Mouse (Mus musculus): ENCODE data around the gene Igdcc3. TPM values are rescaled to one million over a fixed set of nuclear protein-coding genes. Genes with fewer than 3 reads are reported as not detected.
A peak's percentile ranks its signal among the peaks of the same experiment; 100 is the strongest.

Gene Igdcc3
- polyA plus RNA-seq, 1 experiment from 2014 or later, result 4.4 TPM

GRCm38 (mm10) chr9:65177497-65177896, 36.5 kb downstream of the Igdcc3 start:
- H3K9ac ChIP-seq (ENCODE audit: low read depth, low read length), result no peak overlapping the region; the same call in 1 of the 2 replicates

GRCm38 (mm10) chr9:65177912-65178311, 36.9 kb downstream of the Igdcc3 start:
- H3K27ac ChIP-seq (ENCODE audit: low read depth, low read length), result peak overlapping the region; percentile 72
- H3K9ac ChIP-seq (ENCODE audit: low read depth, low read length), result peak overlapping the region; percentile 53; the same call in 1 of the 2 replicates
- no peaks in the 10 kb centered on the region for H3K27me3 ChIP-seq (replicated peaks; ENCODE audit: control insufficient read depth, insufficient read depth, low read length)
- H3K4me2 ChIP-seq (ENCODE audit: low read length), result no peak overlapping the region
- no peaks in the 10 kb centered on the region for H3K9me3 ChIP-seq (ENCODE audit: control insufficient read depth, low read length)
- WGBS, result 44% methylated on average over 10 of the region's 10 CpGs
- H3K36me3 ChIP-seq (ENCODE audit: control insufficient read depth, insufficient read depth, low read length), result peaks cover 5% of the 10 kb centered on the region; the same call in 1 of the 2 replicates
- no peak overlapping the region for H3K4me3 ChIP-seq (ENCODE audit: low read length)
- no peak for ATAC-seq
- peaks cover 50% of the 10 kb centered on the region for H3K4me1 ChIP-seq (ENCODE audit: control insufficient read depth, insufficient read depth, low read depth, low read length)

More at GRCm38 (mm10) chr9:65177497-65177896, 36.5 kb downstream of the Igdcc3 start:
- WGBS, result 43% methylated on average over 3 of the region's 3 CpGs
- no peak for ATAC-seq
- Histone ChIP-seq H3K27ac (ENCODE audit: low read depth, low read length) (peak overlapping the region; percentile 72), H3K4me2 (ENCODE audit: low read length) (no peak overlapping the region), H3K27me3 (replicated peaks; ENCODE audit: control insufficient read depth, insufficient read depth, low read length) (no peaks in the 10 kb centered on the region), H3K4me1 (ENCODE audit: control insufficient read depth, insufficient read depth, low read depth, low read length) (peaks cover 50% of the 10 kb centered on the region), H3K4me3 (ENCODE audit: low read length) (no peak overlapping the region), H3K9me3 (ENCODE audit: control insufficient read depth, low read length) (no peaks in the 10 kb centered on the region), H3K36me3 (ENCODE audit: control insufficient read depth, insufficient read depth, low read length) (peaks cover 5% of the 10 kb centered on the region; the same call in 1 of the 2 replicates)

- peaks cover 6% of the 10 kb centered on the region for H3K36me3 ChIP-seq (ENCODE audit: control insufficient read depth, insufficient read depth, low read length)
- peaks cover 50% of the 10 kb centered on the region for H3K4me1 ChIP-seq (ENCODE audit: control insufficient read depth, insufficient read depth, low read depth, low read length)
- 8% methylated on average over 13 of the region's 22 CpGs for WGBS
- H3K9me3 ChIP-seq (ENCODE audit: control insufficient read depth, low read length), result no peaks in the 10 kb centered on the region
- H3K4me2 ChIP-seq (ENCODE audit: low read length), result peak overlapping the region; percentile 35
- peak overlapping the region; percentile 72 for H3K27ac ChIP-seq (ENCODE audit: low read depth, low read length)
- H3K9ac ChIP-seq (ENCODE audit: low read depth, low read length), result peak overlapping the region; percentile 53
- H3K4me3 ChIP-seq (ENCODE audit: low read length), result no peak overlapping the region; the same call in 1 of the 2 replicates
- peak; percentile 55 for ATAC-seq
- no peaks in the 10 kb centered on the region for H3K27me3 ChIP-seq (replicated peaks; ENCODE audit: control insufficient read depth, insufficient read depth, low read length)
Measured at GRCm38 (mm10) chr9:65178336-65179213, 37.6 kb downstream of the Igdcc3 start.

- ATAC-seq, result no peak
- Histone ChIP-seq H3K9me3 (ENCODE audit: control insufficient read depth, low read length) (no peaks in the 10 kb centered on the region), H3K36me3 (ENCODE audit: control insufficient read depth, insufficient read depth, low read length) (peaks cover 14% of the 10 kb centered on the region), H3K27ac (ENCODE audit: low read depth, low read length) (peak overlapping the region; percentile 8; the same call in 1 of the 2 replicates), H3K4me3 (ENCODE audit: low read length) (no peak overlapping the region), H3K27me3 (replicated peaks; ENCODE audit: control insufficient read depth, insufficient read depth, low read length) (no peaks in the 10 kb centered on the region), H3K4me1 (ENCODE audit: control insufficient read depth, insufficient read depth, low read depth, low read length) (peaks cover 50% of the 10 kb centered on the region), H3K4me2 (ENCODE audit: low read length) (peak overlapping the region; percentile 9), H3K9ac (ENCODE audit: low read depth, low read length) (no peak overlapping the region; the same call in 1 of the 2 replicates)
- WGBS, result 29% methylated on average over 17 of the region's 17 CpGs
Measured at GRCm38 (mm10) chr9:65179817-65180624, 39.0 kb downstream of the Igdcc3 start.

- Histone ChIP-seq H3K4me1 (ENCODE audit: control insufficient read depth, insufficient read depth, low read depth, low read length) (peaks cover 2% of the 10 kb centered on the region; the same call in 1 of the 2 replicates), H3K4me3 (ENCODE audit: low read length) (no peak overlapping the region), H3K9me3 (ENCODE audit: control insufficient read depth, low read length) (no peaks in the 10 kb centered on the region), H3K9ac (ENCODE audit: low read depth, low read length) (no peak overlapping the region), H3K27ac (ENCODE audit: low read depth, low read length) (no peak overlapping the region), H3K27me3 (replicated peaks; ENCODE audit: control insufficient read depth, insufficient read depth, low read length) (no peaks in the 10 kb centered on the region), H3K36me3 (ENCODE audit: control insufficient read depth, insufficient read depth, low read length) (peaks cover 8% of the 10 kb centered on the region), H3K4me2 (ENCODE audit: low read length) (no peak overlapping the region)
- WGBS, result 3% methylated on average over 3 of the region's 3 CpGs
- ATAC-seq, result peak; percentile 57
Measured at GRCm38 (mm10) chr9:65188599-65188998, 47.6 kb downstream of the Igdcc3 start.

GRCm38 (mm10) chr9:65190306-65190705, 49.3 kb downstream of the Igdcc3 start:
- Histone ChIP-seq H3K27ac (ENCODE audit: low read depth, low read length) (no peak overlapping the region), H3K9ac (ENCODE audit: low read depth, low read length) (no peak overlapping the region), H3K36me3 (ENCODE audit: control insufficient read depth, insufficient read depth, low read length) (no peaks in the 10 kb centered on the region), H3K9me3 (ENCODE audit: control insufficient read depth, low read length) (no peaks in the 10 kb centered on the region), H3K4me2 (ENCODE audit: low read length) (no peak overlapping the region), H3K4me1 (ENCODE audit: control insufficient read depth, insufficient read depth, low read depth, low read length) (peaks cover 4% of the 10 kb centered on the region), H3K27me3 (replicated peaks; ENCODE audit: control insufficient read depth, insufficient read depth, low read length) (no peaks in the 10 kb centered on the region), H3K4me3 (ENCODE audit: low read length) (no peak overlapping the region)
- WGBS, result 38% methylated on average over 7 of the region's 7 CpGs
- no peak for ATAC-seq

GRCm38 (mm10) chr9:65191389-65191754, 50.4 kb downstream of the Igdcc3 start:
- H3K27me3 ChIP-seq (replicated peaks; ENCODE audit: control insufficient read depth, insufficient read depth, low read length), result no peaks in the 10 kb centered on the region
- H3K4me2 ChIP-seq (ENCODE audit: low read length), result no peak overlapping the region
- H3K9me3 ChIP-seq (ENCODE audit: control insufficient read depth, low read length), result no peaks in the 10 kb centered on the region
- H3K4me1 ChIP-seq (ENCODE audit: control insufficient read depth, insufficient read depth, low read depth, low read length), result peaks cover 14% of the 10 kb centered on the region
- no peak overlapping the region for H3K9ac ChIP-seq (ENCODE audit: low read depth, low read length)
- 23% methylated on average over 2 of the region's 2 CpGs for WGBS
- no peak overlapping the region for H3K4me3 ChIP-seq (ENCODE audit: low read length)
- H3K36me3 ChIP-seq (ENCODE audit: control insufficient read depth, insufficient read depth, low read length), result no peaks in the 10 kb centered on the region
- H3K27ac ChIP-seq (ENCODE audit: low read depth, low read length), result 0 out of 2 replicates have a peak overlapping the region, but pooled peaks have one; percentile 34
- ATAC-seq, result no peak

- no peak overlapping the region for H3K9ac ChIP-seq (ENCODE audit: low read depth, low read length)
- H3K4me2 ChIP-seq (ENCODE audit: low read length), result no peak overlapping the region
- no peak overlapping the region for H3K4me3 ChIP-seq (ENCODE audit: low read length)
- 25% methylated on average over 8 of the region's 8 CpGs for WGBS
- 0 out of 2 replicates have a peak overlapping the region, but pooled peaks have one; percentile 34 for H3K27ac ChIP-seq (ENCODE audit: low read depth, low read length)
- H3K27me3 ChIP-seq (replicated peaks; ENCODE audit: control insufficient read depth, insufficient read depth, low read length), result no peaks in the 10 kb centered on the region
- H3K4me1 ChIP-seq (ENCODE audit: control insufficient read depth, insufficient read depth, low read depth, low read length), result peaks cover 14% of the 10 kb centered on the region
- no peaks in the 10 kb centered on the region for H3K36me3 ChIP-seq (ENCODE audit: control insufficient read depth, insufficient read depth, low read length)
- ATAC-seq, result no peak
- no peaks in the 10 kb centered on the region for H3K9me3 ChIP-seq (ENCODE audit: control insufficient read depth, low read length)
Measured at GRCm38 (mm10) chr9:65191755-65192469, 50.9 kb downstream of the Igdcc3 start.

Data from hindbrain, embryonic 16.5 days (tissue).